Mouse (Mus musculus) lung, embryonic 15.5 days (tissue): Measurements from ENCODE around the gene Ctns. TPM values are rescaled to one million over a fixed set of nuclear protein-coding genes. Genes with fewer than 3 reads are reported as not detected.
A peak's percentile ranks its signal among the peaks of the same experiment; 100 is the strongest.

Experiments used
- ATAC-seq: fragments of 200-750 bp; cut with Nextera tagmentation; 2 replicates; pipeline ENCODE4 v1.8.0; 2017; ENCODE audit warnings: moderate number of reproducible peaks, borderline replicate concordance; ENCODE audit not compliant: low FRiP score, low TSS enrichment; ENCODE audit errors: extremely low read depth
- H3K27ac ChIP-seq: fragments of 300-500 bp; sonication (generic); 2 replicates; pipeline ENCODE4 v1.5.1; 2015; ENCODE audit warnings: moderate library complexity, mild to moderate bottlenecking, inconsistent platforms
- H3K27me3 ChIP-seq: fragments of 300-500 bp; sonication (generic); 2 replicates; pipeline ENCODE4 v1.6.1; 2015; ENCODE audit warnings: inconsistent platforms
- H3K36me3 ChIP-seq: fragments of 300-500 bp; sonication (generic); 2 replicates; pipeline ENCODE4 v1.6.1; 2015; ENCODE audit warnings: inconsistent platforms
- H3K4me1 ChIP-seq: fragments of 300-500 bp; sonication (generic); 2 replicates; pipeline ENCODE4 v1.6.1; 2015; ENCODE audit warnings: inconsistent platforms
- H3K4me2 ChIP-seq: fragments of 300-500 bp; sonication (generic); 2 replicates; pipeline ENCODE4 v1.6.1; 2015; ENCODE audit warnings: inconsistent platforms, mild to moderate bottlenecking, moderate library complexity
- H3K4me3 ChIP-seq: fragments of 300-500 bp; sonication (generic); 2 replicates; pipeline ENCODE4 v1.5.1; 2015; ENCODE audit warnings: mild to moderate bottlenecking, inconsistent platforms
- H3K9ac ChIP-seq: fragments of 300-500 bp; sonication (generic); 2 replicates; pipeline ENCODE4 v1.6.1; 2015; ENCODE audit warnings: inconsistent platforms
- H3K9me3 ChIP-seq: fragments of 300-500 bp; sonication (generic); 2 replicates; pipeline ENCODE4 v1.6.1; 2016; ENCODE audit warnings: inconsistent platforms
- WGBS: fragments of 180-500 bp; shearing (Covaris S2); methylation state at CpG from one replicate; pipeline ENCODE4 v1.1.7; 2015; 5-methylcytosine and 5-hydroxymethylcytosine counted together
- polyA plus RNA-seq: library from polyadenylated mRNA; unstranded; fragments of >200 nt; fragmentation: Nextera tagmentation; extraction: Ambion mirVana; gene quantifications from 2 replicates; pipeline ENCODE4 v1.2.1, GENCODE M21; 2015

The Ctns gene
- polyA plus RNA-seq, result 12.8 and 13.5 TPM in 2 replicates

DNA sequence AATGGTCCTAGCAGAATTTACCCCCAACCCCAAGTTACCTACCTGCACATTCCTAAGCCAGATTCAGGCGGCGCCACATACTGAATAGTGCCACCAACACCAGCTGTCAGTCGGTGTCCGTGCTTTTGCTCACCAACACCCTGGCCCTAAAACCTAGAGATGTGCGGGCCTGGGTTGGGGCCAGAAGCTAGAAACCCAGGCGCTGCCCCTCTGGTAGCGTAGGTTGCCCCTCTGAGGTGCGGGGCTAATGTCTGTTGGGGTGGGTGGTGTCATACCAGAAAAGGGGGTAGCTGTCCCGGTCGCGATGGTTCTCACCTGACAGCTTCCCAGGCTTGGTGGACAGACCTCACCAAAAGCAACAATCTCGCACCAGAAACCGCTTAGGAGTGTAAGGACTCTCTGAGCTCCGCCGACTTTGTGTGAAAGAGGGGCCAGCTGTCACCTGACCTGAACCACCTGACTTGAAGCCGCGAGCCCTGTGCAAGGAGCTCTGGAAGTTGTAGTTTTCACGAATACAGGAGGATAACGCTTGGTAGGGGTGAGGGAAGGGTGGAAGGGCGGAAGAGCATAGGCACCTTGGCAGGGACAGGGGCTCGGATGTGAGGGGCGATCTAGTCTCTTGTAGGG lies at the start of gene Ctns:
TSS of gene Ctns (minus strand) at position 440 of the 627 bp plus-strand sequence.
- Histone ChIP-seq H3K9me3 (no peaks in the 10 kb centered on the region), H3K9ac (peak within 1 kb of the TSS; percentile 68), H3K4me3 (peak within 1 kb of the TSS; percentile 72), H3K27me3 (no peaks in the 10 kb centered on the region), H3K4me2 (peak within 1 kb of the TSS; percentile 98), H3K27ac (no peak within 1 kb of the TSS; the same call in 1 of the 2 replicates), H3K4me1 (peaks cover 15% of the 10 kb centered on the region), H3K36me3 (no peaks in the 10 kb centered on the region)
- 1% methylated on average over 22 of the region's 22 CpGs for WGBS
- peak; percentile 92 for ATAC-seq

GRCm38 (mm10) chr11:73242777-73243176 lies 43.9 kb upstream of the Ctns start:
- no peaks in the 10 kb centered on the region for H3K4me1 ChIP-seq
- H3K27ac ChIP-seq, result no peak overlapping the region
- H3K36me3 ChIP-seq, result no peaks in the 10 kb centered on the region
- H3K9me3 ChIP-seq, result no peaks in the 10 kb centered on the region
- H3K27me3 ChIP-seq, result no peaks in the 10 kb centered on the region
- no peak for ATAC-seq
- 73% methylated on average over 4 of the region's 4 CpGs for WGBS
- H3K9ac ChIP-seq, result no peak overlapping the region
- H3K4me3 ChIP-seq, result no peak overlapping the region
- H3K4me2 ChIP-seq, result no peak overlapping the region

- no peak overlapping the region for H3K4me2 ChIP-seq
- no peaks in the 10 kb centered on the region for H3K9me3 ChIP-seq
- H3K9ac ChIP-seq, result no peak overlapping the region
- H3K4me3 ChIP-seq, result no peak overlapping the region
- no peaks in the 10 kb centered on the region for H3K36me3 ChIP-seq
- H3K27me3 ChIP-seq, result no peaks in the 10 kb centered on the region
- no peak for ATAC-seq
- H3K27ac ChIP-seq, result no peak overlapping the region
- peaks cover 1% of the 10 kb centered on the region; the same call in 1 of the 2 replicates for H3K4me1 ChIP-seq
- 73% methylated on average over 6 of the region's 6 CpGs for whole genome bisulfite sequencing
Measured at GRCm38 (mm10) chr11:73242199-73242598, 43.4 kb upstream of the Ctns start.

GRCm38 (mm10) chr11:73236731-73237130 lies 37.9 kb upstream of the Ctns start:
- 39% methylated on average over 3 of the region's 3 CpGs for WGBS
- no peak for ATAC-seq
- Histone ChIP-seq H3K36me3 (no peaks in the 10 kb centered on the region), H3K4me1 (peaks cover 21% of the 10 kb centered on the region), H3K4me2 (no peak overlapping the region), H3K27ac (peak overlapping the region; percentile 79), H3K4me3 (no peak overlapping the region), H3K9me3 (no peaks in the 10 kb centered on the region), H3K27me3 (no peaks in the 10 kb centered on the region), H3K9ac (no peak overlapping the region)

GRCm38 (mm10) chr11:73235990-73236701 lies 37.3 kb upstream of the Ctns start:
- peaks cover 21% of the 10 kb centered on the region for H3K4me1 ChIP-seq
- no peaks in the 10 kb centered on the region for H3K9me3 ChIP-seq
- no peak overlapping the region for H3K9ac ChIP-seq
- WGBS, result 15% methylated on average over 5 of the region's 5 CpGs
- no peaks in the 10 kb centered on the region for H3K27me3 ChIP-seq
- H3K27ac ChIP-seq, result peak overlapping the region; percentile 79
- no peaks in the 10 kb centered on the region for H3K36me3 ChIP-seq
- ATAC-seq, result peak; percentile 74
- no peak overlapping the region for H3K4me2 ChIP-seq
- no peak overlapping the region for H3K4me3 ChIP-seq

- H3K9ac ChIP-seq, result no peak within 1 kb of the TSS
- no peak for ATAC-seq
- no peaks in the 10 kb centered on the region for H3K27me3 ChIP-seq
- H3K4me3 ChIP-seq, result no peak within 1 kb of the TSS
- H3K4me2 ChIP-seq, result no peak within 1 kb of the TSS
- no peaks in the 10 kb centered on the region for H3K9me3 ChIP-seq
- peaks cover 21% of the 10 kb centered on the region for H3K4me1 ChIP-seq
- 77% methylated on average over 5 of the region's 5 CpGs for WGBS
- no peaks in the 10 kb centered on the region for H3K36me3 ChIP-seq
- H3K27ac ChIP-seq, result no peak within 1 kb of the TSS
Measured at GRCm38 (mm10) chr11:73233992-73234391, 35.1 kb upstream of the Ctns start, which contains the start of gene Trpv1. Gene Trpv1 (plus strand): TSS chr11:73234292.

GRCm38 (mm10) chr11:73232513-73232912 lies 33.7 kb upstream of the Ctns start:
- WGBS, result 51% methylated on average over 2 of the region's 2 CpGs
- no peak overlapping the region for H3K4me3 ChIP-seq
- no peak for ATAC-seq
- H3K27ac ChIP-seq, result no peak overlapping the region
- peaks cover 21% of the 10 kb centered on the region for H3K4me1 ChIP-seq
- no peaks in the 10 kb centered on the region for H3K27me3 ChIP-seq
- no peaks in the 10 kb centered on the region for H3K9me3 ChIP-seq
- no peak overlapping the region for H3K9ac ChIP-seq
- no peaks in the 10 kb centered on the region for H3K36me3 ChIP-seq
- no peak overlapping the region for H3K4me2 ChIP-seq

- Histone ChIP-seq H3K36me3 (no peaks in the 10 kb centered on the region), H3K27ac (no peak overlapping the region), H3K27me3 (no peaks in the 10 kb centered on the region), H3K4me1 (no peaks in the 10 kb centered on the region), H3K4me3 (no peak overlapping the region), H3K9me3 (no peaks in the 10 kb centered on the region), H3K4me2 (no peak overlapping the region), H3K9ac (no peak overlapping the region)
- no peak for ATAC-seq
- 80% methylated on average over 5 of the region's 5 CpGs for WGBS
Measured at GRCm38 (mm10) chr11:73230081-73230480, 31.2 kb upstream of the Ctns start.

- no peaks in the 10 kb centered on the region for H3K9me3 ChIP-seq
- no peak overlapping the region for H3K4me3 ChIP-seq
- 59% methylated on average over 5 of the region's 5 CpGs for whole genome bisulfite sequencing
- H3K4me2 ChIP-seq, result no peak overlapping the region
- no peak overlapping the region for H3K9ac ChIP-seq
- no peak overlapping the region for H3K27ac ChIP-seq
- ATAC-seq, result no peak
- H3K36me3 ChIP-seq, result no peaks in the 10 kb centered on the region
- H3K4me1 ChIP-seq, result no peaks in the 10 kb centered on the region
- H3K27me3 ChIP-seq, result no peaks in the 10 kb centered on the region
Measured at GRCm38 (mm10) chr11:73228881-73229280, 30.0 kb upstream of the Ctns start.

DNA sequence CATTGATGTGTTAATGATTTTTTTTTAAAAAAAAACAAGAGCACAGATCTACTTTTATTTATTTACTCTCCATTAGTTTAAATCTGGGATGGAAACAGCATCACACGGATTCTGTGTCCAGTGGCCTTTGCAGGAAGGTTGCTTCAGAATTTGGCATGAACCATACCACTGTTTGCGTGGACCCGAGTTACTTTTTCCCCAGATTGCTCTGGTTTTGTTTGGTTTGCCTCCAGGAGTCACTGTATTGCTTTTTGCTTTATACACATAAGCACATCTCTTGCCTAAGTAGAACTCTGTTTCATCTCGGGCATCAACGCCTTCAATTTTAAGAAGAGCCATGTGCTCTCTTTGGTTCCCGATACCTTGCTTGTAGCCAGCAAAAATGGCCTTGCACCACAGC lies 27.0 kb upstream of the Ctns start:
- 86% methylated on average over 6 of the region's 6 CpGs for WGBS
- H3K4me2 ChIP-seq, result no peak overlapping the region
- no peaks in the 10 kb centered on the region for H3K36me3 ChIP-seq
- no peak for ATAC-seq
- no peak overlapping the region for H3K4me3 ChIP-seq
- no peaks in the 10 kb centered on the region for H3K27me3 ChIP-seq
- no peak overlapping the region for H3K27ac ChIP-seq
- no peaks in the 10 kb centered on the region for H3K4me1 ChIP-seq
- H3K9ac ChIP-seq, result no peak overlapping the region
- H3K9me3 ChIP-seq, result no peaks in the 10 kb centered on the region

- Histone ChIP-seq H3K4me3 (no peak overlapping the region), H3K4me1 (no peaks in the 10 kb centered on the region), H3K27me3 (no peaks in the 10 kb centered on the region), H3K4me2 (no peak overlapping the region), H3K9me3 (no peaks in the 10 kb centered on the region), H3K9ac (no peak overlapping the region), H3K36me3 (no peaks in the 10 kb centered on the region), H3K27ac (no peak overlapping the region)
- ATAC-seq, result no peak
- 70% methylated on average over 2 of the region's 2 CpGs for WGBS
Measured at GRCm38 (mm10) chr11:73223966-73224365, 25.1 kb upstream of the Ctns start.

DNA sequence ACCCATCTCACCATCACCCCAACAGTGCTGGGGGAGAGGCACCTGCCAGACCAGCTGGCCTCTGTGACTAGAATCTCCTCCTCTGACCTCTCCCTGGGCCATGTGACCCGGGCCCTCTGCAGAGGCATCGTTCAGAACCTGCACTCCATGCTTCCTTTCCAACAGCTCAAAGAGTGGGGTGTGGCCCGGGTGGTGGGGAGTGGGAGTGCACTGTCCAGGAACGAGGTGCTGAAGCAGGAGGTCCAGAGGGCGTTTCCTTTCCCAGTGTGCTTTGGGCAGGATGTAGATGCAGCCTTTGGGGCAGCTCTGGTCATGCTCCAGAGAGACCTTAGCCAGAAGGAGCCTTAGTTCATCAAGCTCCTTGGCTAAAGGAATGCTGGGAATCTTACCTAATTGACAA lies 24.0 kb upstream of the Ctns start:
- Histone ChIP-seq H3K4me3 (no peak overlapping the region), H3K4me2 (no peak overlapping the region), H3K36me3 (no peaks in the 10 kb centered on the region), H3K27me3 (no peaks in the 10 kb centered on the region), H3K9ac (no peak overlapping the region), H3K27ac (no peak overlapping the region), H3K4me1 (no peaks in the 10 kb centered on the region), H3K9me3 (no peaks in the 10 kb centered on the region)
- ATAC-seq, result no peak
- 20% methylated on average over 5 of the region's 5 CpGs for WGBS
